Mouse (Mus musculus) 3T3-L1 (cell line): ENCODE data around the gene Pdgfc.

Experiments used
- DNase-seq: peaks from one replicate; pipeline ENCODE4 v3.0.0-alpha.2; 2015; ENCODE audit warnings: low read depth, low spot score

Pdgfc gene

GRCm38 (mm10) chr3:81036151-81036553 lies at the start of gene Pdgfc:
Gene Pdgfc (plus strand): TSS chr3:81036416.
- DNase-seq, result peak; percentile 62

- DNase-seq, result no peak
These were observed 27.0 kb upstream of the Pdgfc start for GRCm38 (mm10) chr3:81009245-81009644.

- DNase-seq, result no peak
These were observed 26.3 kb upstream of the Pdgfc start for GRCm38 (mm10) chr3:81009899-81010298.

GRCm38 (mm10) chr3:81017385-81018051 lies 18.7 kb upstream of the Pdgfc start:
- peak; percentile 100 for DNase-seq

GRCm38 (mm10) chr3:81020064-81020463 lies 16.2 kb upstream of the Pdgfc start:
- DNase-seq, result peak; percentile 54

GRCm38 (mm10) chr3:81021783-81022182 lies 14.4 kb upstream of the Pdgfc start:
- no peak for DNase-seq

GRCm38 (mm10) chr3:81022266-81022665 lies 13.9 kb upstream of the Pdgfc start:
- no peak for DNase-seq

- DNase-seq, result no peak
These were observed 13.4 kb upstream of the Pdgfc start for GRCm38 (mm10) chr3:81022845-81023244.

- DNase-seq, result no peak
These were observed 12.6 kb upstream of the Pdgfc start for GRCm38 (mm10) chr3:81023568-81023967.

GRCm38 (mm10) chr3:81025568-81026213 lies 10.5 kb upstream of the Pdgfc start:
- no peak for DNase-seq

- peak; percentile 77 for DNase-seq
These were observed 7.9 kb upstream of the Pdgfc start for GRCm38 (mm10) chr3:81028361-81028760.

GRCm38 (mm10) chr3:81029321-81029720 lies 6.9 kb upstream of the Pdgfc start:
- peak; percentile 75 for DNase-seq

- no peak for DNase-seq
These were observed 6.3 kb upstream of the Pdgfc start for GRCm38 (mm10) chr3:81029909-81030308.

- peak; percentile 90 for DNase-seq
These were observed 5.9 kb upstream of the Pdgfc start for GRCm38 (mm10) chr3:81030311-81030710.

- DNase-seq, result peak; percentile 81
These were observed 4.2 kb upstream of the Pdgfc start for GRCm38 (mm10) chr3:81032014-81032413.

- peak; percentile 63 for DNase-seq
These were observed 1.7 kb upstream of the Pdgfc start for GRCm38 (mm10) chr3:81034336-81035102.

GRCm38 (mm10) chr3:81036554-81037311 lies 517 bp downstream of the Pdgfc start:
- DNase-seq, result peak; percentile 68

GRCm38 (mm10) chr3:81037312-81037859 lies 1.2 kb downstream of the Pdgfc start:
- peak; percentile 68 for DNase-seq

- peak; percentile 88 for DNase-seq
These were observed 3.0 kb downstream of the Pdgfc start for GRCm38 (mm10) chr3:81039131-81039653.

- DNase-seq, result no peak
These were observed 8.6 kb downstream of the Pdgfc start for GRCm38 (mm10) chr3:81044653-81045343.
